In genomic region chr5:138138585-138138984, GRCm38 (mm10) we compare ENCODE assay signal across 9 mouse cellular contexts.
"Had no signal": no experiment of that assay in that cellular context is flagged by ENCODE, and none has a peak within 500 bp of the region (broad histone marks: within the 10 kb centered on the region; RNA-seq: fewer than 3 reads in every experiment).

No protein-coding gene starts in this region.

- H3K9me3 ChIP-seq: limb, embryonic 12.5 days; limb, embryonic 15.5 days; liver, embryonic 12.5 days; liver, embryonic 15.5 days had no signal

- H3K27ac ChIP-seq: limb, embryonic 12.5 days; limb, embryonic 15.5 days; liver, embryonic 12.5 days; liver, embryonic 15.5 days; macrophage had no signal

- DNase-seq: left cerebral cortex, postnatal 4 days; thymus, adult 18-20 months had no signal

- H3K27me3 ChIP-seq: limb, embryonic 12.5 days; limb, embryonic 15.5 days; liver, embryonic 12.5 days; liver, embryonic 15.5 days had no signal

- H3K9ac ChIP-seq: limb, embryonic 12.5 days; limb, embryonic 15.5 days; liver, embryonic 12.5 days; liver, embryonic 15.5 days; lung, embryonic 14.5 days had no signal

- H3K4me3 ChIP-seq: limb, embryonic 12.5 days; limb, embryonic 15.5 days; liver, embryonic 12.5 days; liver, embryonic 15.5 days had no signal

- H3K4me1 ChIP-seq: limb, embryonic 12.5 days; limb, embryonic 15.5 days had no signal

- H3K4me2 ChIP-seq: limb, embryonic 12.5 days; limb, embryonic 15.5 days; liver, embryonic 12.5 days; liver, embryonic 15.5 days; lung, embryonic 14.5 days; midbrain, embryonic 11.5 days had no signal
